Mouse (Mus musculus) embryonic facial prominence, embryonic 10.5 days (tissue): Measurements from ENCODE around the gene Galr2. TPM values are rescaled to one million over a fixed set of nuclear protein-coding genes. Genes with fewer than 3 reads are reported as not detected.

Experiments used
- DNase-seq: peaks from one replicate; pipeline ENCODE4 v3.0.0-alpha.2; 2017; ENCODE audit warnings: low spot score
- H3K27ac ChIP-seq: fragments of 300-500 bp; sonication (generic); replicated peaks from 2 replicates; pipeline ENCODE4 v1.5.1; 2016; ENCODE audit warnings: mild to moderate bottlenecking
- H3K27me3 ChIP-seq: fragments of 300-500 bp; sonication (generic); replicated peaks from 2 replicates; pipeline ENCODE4 v1.6.1; 2016; ENCODE audit warnings: low read depth, mild to moderate bottlenecking; ENCODE audit not compliant: poor library complexity, severe bottlenecking
- H3K36me3 ChIP-seq: fragments of 300-500 bp; sonication (generic); replicated peaks from 2 replicates; pipeline ENCODE4 v1.6.1; 2016; ENCODE audit warnings: mild to moderate bottlenecking, moderate library complexity
- H3K4me1 ChIP-seq: fragments of 300-500 bp; sonication (generic); 2 replicates; pipeline ENCODE4 v1.6.1; 2016
- H3K4me3 ChIP-seq: fragments of 300-500 bp; sonication (generic); 2 replicates; pipeline ENCODE4 v1.5.1; 2016; ENCODE audit warnings: mild to moderate bottlenecking, moderate library complexity
- H3K9me3 ChIP-seq: fragments of 300-500 bp; sonication (generic); 2 replicates; pipeline ENCODE4 v1.6.1; 2016; ENCODE audit warnings: mild to moderate bottlenecking
- WGBS: fragments of 180-500 bp; shearing (Covaris S2); methylation state at CpG from one replicate; pipeline ENCODE4 v1.1.7; 2016; 5-methylcytosine and 5-hydroxymethylcytosine counted together
- polyA plus RNA-seq: library from polyadenylated mRNA; unstranded; fragments of >200 nt; fragmentation: Nextera tagmentation; extraction: Ambion mirVana; gene quantifications from 2 replicates; pipeline ENCODE4 v1.2.1, GENCODE M21; 2016

Galr2 gene
- polyA plus RNA-seq, 1 experiment from 2014 or later: 0.39 TPM

DNA sequence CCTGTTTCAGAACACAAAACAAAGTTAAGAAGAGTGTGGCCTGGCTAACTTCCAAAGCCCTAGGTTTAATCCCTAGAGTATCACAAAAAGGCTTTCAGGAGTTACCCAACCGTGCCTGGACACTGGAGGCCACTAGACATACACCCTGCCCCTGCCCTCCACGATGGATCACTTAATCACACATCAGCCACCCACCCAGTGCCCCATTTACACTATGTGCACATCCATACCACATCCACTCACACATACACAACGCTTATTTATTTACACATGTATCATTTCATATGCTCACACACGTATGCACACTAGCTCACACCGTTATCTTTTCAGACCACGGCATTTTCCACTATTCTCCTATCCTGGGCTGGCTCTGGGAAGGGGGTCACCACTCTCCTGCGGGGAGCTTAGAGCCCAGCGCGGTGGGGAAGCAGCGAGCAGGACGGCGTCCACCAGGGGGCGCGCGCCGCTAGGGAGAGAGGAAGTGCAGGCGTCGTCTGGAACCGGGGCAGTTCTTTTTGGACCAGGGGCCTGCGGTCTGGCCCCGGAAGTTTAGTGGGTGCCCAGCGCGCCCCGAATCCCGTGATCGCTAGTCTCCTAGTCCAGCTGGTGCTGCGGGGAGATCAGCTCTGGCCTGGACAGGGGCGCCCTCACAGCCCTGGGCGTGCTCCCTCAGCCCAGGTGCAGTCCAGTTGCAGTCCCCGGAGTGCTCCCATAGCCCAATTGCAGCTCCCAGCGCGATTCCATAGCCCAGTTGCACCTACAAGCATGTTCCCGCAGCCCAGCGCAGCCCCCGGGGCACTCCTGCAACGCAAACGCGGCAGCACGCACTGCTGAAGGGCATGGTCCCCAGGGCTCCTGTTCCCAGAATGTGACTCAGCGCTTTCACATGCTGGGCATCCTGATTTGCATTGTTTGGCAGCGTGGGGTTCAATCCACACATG lies 38.2 kb downstream of the Galr2 start:
- H3K27ac ChIP-seq: peak overlapping the region; percentile 83
- peaks cover 44% of the 10 kb centered on the region for H3K27me3 ChIP-seq
- WGBS: 2% methylated on average over 41 of the region's 41 CpGs
- no peaks in the 10 kb centered on the region for H3K9me3 ChIP-seq
- H3K4me3 ChIP-seq: peak overlapping the region; percentile 61
- no peaks in the 10 kb centered on the region for H3K36me3 ChIP-seq
- peak; percentile 91 for DNase-seq
- H3K4me1 ChIP-seq: peaks cover 14% of the 10 kb centered on the region

DNA sequence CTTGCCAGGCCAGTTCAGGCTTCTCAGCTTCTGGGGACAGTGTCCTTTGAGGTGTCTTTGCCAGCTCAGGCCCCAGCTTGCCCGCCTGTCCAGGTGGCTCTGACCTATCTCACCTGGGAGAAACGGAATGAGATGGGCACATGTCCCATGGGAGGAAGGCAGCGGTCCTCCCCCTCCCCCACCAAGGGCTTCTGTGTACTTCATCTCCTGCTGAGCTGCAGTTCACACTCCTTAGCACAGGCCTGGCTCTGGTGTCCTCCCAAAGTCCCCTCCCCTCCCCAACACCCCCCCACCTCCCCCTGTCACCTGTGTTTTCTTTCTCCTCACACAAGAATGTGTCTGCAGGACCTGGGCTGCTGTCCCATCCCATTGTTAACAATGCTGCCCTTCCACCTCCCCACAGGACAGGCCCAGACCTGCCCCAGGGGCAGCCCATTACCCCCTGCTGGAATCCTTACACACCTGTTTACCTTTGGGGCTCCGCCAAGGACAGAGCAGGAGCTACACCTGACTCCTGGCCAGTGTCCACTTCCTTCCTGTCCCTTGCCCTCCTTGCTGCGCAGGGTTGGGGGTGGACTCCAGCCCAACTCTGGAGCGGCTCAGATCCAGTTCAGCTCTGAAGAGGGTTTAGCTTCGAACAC lies 46.3 kb downstream of the Galr2 start:
- H3K4me1 ChIP-seq: peaks cover 51% of the 10 kb centered on the region
- no peaks in the 10 kb centered on the region for H3K36me3 ChIP-seq
- DNase-seq: peak; percentile 41
- peak overlapping the region; percentile 70 for H3K27ac ChIP-seq
- H3K4me3 ChIP-seq: no peak overlapping the region
- 61% methylated on average over 7 of the region's 7 CpGs for WGBS
- peaks cover 16% of the 10 kb centered on the region for H3K27me3 ChIP-seq
- H3K9me3 ChIP-seq: no peaks in the 10 kb centered on the region

DNA sequence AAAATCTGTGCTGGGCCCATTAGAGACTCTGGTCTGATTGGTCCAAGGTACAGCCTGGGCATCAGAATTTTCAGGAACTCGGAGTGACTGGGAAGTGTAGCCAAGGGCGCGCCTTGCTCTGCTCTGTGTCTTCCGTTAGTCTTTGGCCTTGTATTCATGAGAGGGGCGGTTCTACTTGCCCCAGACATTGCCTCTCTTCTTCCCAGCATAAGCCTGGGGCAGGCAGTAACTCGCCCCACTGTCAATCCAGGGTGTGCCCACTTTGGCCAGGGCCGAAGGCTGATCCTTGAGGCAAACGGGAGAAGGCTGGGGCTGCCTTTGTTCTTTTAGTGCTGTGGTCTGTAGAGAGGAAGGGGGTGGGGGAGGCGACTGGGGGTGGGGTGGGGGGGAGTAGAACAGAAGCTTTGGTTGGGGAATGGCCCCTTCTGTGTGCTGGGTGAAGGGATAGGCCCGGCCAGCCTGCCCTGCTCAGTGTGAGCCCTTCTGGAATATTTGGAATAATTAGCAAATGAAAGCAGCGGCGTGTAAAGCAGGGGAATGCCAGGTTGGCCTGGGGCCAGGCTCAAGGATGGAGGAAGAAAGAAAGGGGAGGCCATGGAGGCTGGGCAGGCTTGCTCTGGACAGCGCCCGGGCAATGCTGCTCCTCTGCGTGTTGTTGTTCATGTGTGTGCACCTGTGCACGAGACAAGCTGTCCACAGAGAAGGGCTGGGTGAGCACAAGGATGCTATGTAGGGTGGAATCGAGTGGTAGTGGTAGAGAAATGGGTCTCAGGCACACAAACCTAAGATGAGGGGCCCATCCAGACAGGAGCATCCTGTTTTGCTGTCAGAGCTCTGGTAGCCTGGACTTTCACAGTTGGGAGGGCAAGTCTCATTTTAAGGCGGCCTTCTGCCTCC lies 48.8 kb downstream of the Galr2 start:
- Histone ChIP-seq H3K36me3 (no peaks in the 10 kb centered on the region), H3K4me1 (peaks cover 76% of the 10 kb centered on the region), H3K9me3 (no peaks in the 10 kb centered on the region), H3K27me3 (peaks cover 41% of the 10 kb centered on the region), H3K27ac (peak overlapping the region; percentile 78), H3K4me3 (no peak overlapping the region)
- no peak for DNase-seq
- 45% methylated on average over 18 of the region's 18 CpGs for WGBS

DNA sequence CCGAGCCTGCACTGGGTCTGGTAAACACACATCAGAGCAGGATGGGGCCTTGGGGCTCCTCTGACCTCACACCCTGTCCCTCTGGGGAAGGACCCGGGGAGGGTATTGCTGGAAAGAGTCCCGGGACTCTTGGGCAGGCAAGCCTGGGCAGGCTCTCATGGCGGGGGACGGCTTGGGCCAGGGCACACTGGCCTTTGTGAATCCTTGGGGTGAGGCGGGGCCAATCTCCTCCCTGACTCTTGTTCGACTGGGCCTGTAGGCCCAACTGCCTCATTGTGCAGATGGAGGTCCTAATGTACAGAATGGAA lies 49.4 kb downstream of the Galr2 start:
- no peaks in the 10 kb centered on the region for H3K36me3 ChIP-seq
- H3K4me3 ChIP-seq: no peak overlapping the region
- H3K27me3 ChIP-seq: peaks cover 47% of the 10 kb centered on the region
- WGBS: 53% methylated on average over 7 of the region's 7 CpGs
- DNase-seq: no peak
- H3K27ac ChIP-seq: peak overlapping the region; percentile 78
- H3K9me3 ChIP-seq: no peaks in the 10 kb centered on the region
- H3K4me1 ChIP-seq: peaks cover 82% of the 10 kb centered on the region

DNA sequence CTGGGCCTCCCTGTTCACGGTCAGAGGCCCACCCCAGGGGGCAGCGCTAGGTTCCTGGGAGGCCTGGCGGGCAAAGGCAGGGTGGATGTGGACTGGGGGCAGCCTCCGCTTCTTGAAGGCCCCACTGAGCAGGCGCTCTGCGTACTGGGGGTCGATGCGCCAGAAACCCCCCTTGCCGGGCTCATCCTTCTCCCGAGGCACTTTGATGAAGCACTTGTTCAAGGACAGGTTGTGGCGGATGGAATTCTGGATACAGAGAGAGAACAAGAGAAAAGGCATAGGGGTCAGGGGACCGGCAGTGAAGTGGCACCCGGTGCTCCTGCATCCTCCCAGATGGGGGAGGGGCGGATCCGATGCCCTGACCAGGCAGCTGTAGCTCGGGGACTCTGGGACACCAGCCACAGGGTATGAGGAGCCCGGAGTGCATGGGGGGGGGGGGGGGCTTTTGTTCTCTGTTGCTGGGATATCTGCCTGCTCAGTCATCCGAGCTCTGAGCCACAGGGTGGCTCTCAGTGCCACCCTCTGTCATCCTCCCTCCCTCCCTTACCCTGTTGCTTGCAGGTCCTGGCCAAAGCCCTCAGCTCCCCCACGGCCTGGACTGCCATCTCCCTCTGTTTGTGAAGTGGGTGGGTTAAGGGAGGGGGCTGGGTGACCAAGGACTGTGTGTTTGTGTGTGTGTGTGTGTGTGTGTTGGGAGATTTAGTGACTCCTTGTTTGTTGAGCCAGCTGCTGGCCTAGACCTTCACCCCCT lies 51.7 kb downstream of the Galr2 start:
- peak; percentile 47 for DNase-seq
- 35% methylated on average over 19 of the region's 19 CpGs for WGBS
- peaks cover 65% of the 10 kb centered on the region for H3K27me3 ChIP-seq
- H3K36me3 ChIP-seq: no peaks in the 10 kb centered on the region
- peaks cover 90% of the 10 kb centered on the region for H3K4me1 ChIP-seq
- H3K27ac ChIP-seq: peak overlapping the region; percentile 79
- H3K4me3 ChIP-seq: peak overlapping the region; percentile 25; the same call in 1 of the 2 replicates
- H3K9me3 ChIP-seq: no peaks in the 10 kb centered on the region

DNA sequence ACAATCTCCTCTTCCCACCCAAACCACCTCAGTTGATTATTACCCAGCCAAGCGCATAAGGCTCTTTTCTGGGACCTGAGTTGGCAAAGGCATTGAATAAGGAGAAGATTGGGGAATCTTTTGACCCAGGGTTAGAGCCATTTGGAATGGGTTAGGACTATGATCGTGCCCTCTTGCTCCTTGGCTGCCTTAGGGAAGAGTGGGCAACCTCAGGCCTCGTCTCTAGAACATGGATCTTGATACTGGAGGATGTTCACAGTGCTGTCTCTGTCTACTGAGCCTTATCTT lies 52.2 kb downstream of the Galr2 start:
- Histone ChIP-seq H3K27me3 (peaks cover 71% of the 10 kb centered on the region), H3K4me1 (peaks cover 92% of the 10 kb centered on the region), H3K4me3 (no peak overlapping the region), H3K9me3 (no peaks in the 10 kb centered on the region), H3K27ac (no peak overlapping the region; the same call in 1 of the 2 replicates), H3K36me3 (no peaks in the 10 kb centered on the region)
- no peak for DNase-seq
- 86% methylated on average over 3 of the region's 3 CpGs for WGBS

Other genes with a start within 250 kb of the Galr2 start
- gene Unc13d, start 203.0 kb upstream of the Galr2 start, polyA plus RNA-seq: 2.9 TPM in 2 replicates
- gene Wbp2, start 193.9 kb upstream of the Galr2 start, polyA plus RNA-seq: 74.2 and 76.8 TPM in 2 replicates
- gene Trim47, start 153.7 kb upstream of the Galr2 start, polyA plus RNA-seq: 4.5 and 4.7 TPM in 2 replicates
- gene Trim65, start 149.8 kb upstream of the Galr2 start, polyA plus RNA-seq: 1.9 and 2.3 TPM in 2 replicates
- gene Mrpl38, start 142.1 kb upstream of the Galr2 start, polyA plus RNA-seq: 108 and 117 TPM in 2 replicates
- 61.0 and 61.8 TPM in 2 replicates for gene Fbf1, start 112.8 kb upstream of the Galr2 start, polyA plus RNA-seq
- 62.7 and 65.6 TPM in 2 replicates for gene Ten1, start 82.1 kb upstream of the Galr2 start, polyA plus RNA-seq
- 17.7 and 18.8 TPM in 2 replicates for gene Acox1, start 81.9 kb upstream of the Galr2 start, polyA plus RNA-seq
- 1.0 and 1.3 TPM in 2 replicates for gene Evpl, start 42.9 kb upstream of the Galr2 start, polyA plus RNA-seq
- 104 TPM in 2 replicates for gene Srp68, start 6.7 kb upstream of the Galr2 start, polyA plus RNA-seq
- 55.4 and 59.7 TPM in 2 replicates for gene Exoc7, start 26.3 kb downstream of the Galr2 start, polyA plus RNA-seq
- 2.3 and 3.3 TPM in 2 replicates for gene Foxj1, start 54.5 kb downstream of the Galr2 start, polyA plus RNA-seq
- gene Rnf157, start 132.1 kb downstream of the Galr2 start, polyA plus RNA-seq: 12.7 and 15.7 TPM in 2 replicates
- 43.7 and 46.4 TPM in 2 replicates for gene Ubald2, start 153.2 kb downstream of the Galr2 start, polyA plus RNA-seq
- gene Qrich2, start 185.3 kb downstream of the Galr2 start, polyA plus RNA-seq: 0.23 and 0.44 TPM in 2 replicates
- gene Prpsap1, start 213.3 kb downstream of the Galr2 start, polyA plus RNA-seq: 233 and 242 TPM in 2 replicates
- 5.9 and 6.5 TPM in 2 replicates for gene Sphk1, start 250.0 kb downstream of the Galr2 start, polyA plus RNA-seq